Mouse (Mus musculus): ENCODE measurements at regions not wholly inside any gene's neighbourhood (a gene's known extent, or its start where the extent isn't known, plus 50 kb on each side); places are given as distances from the start of the nearest gene placed in this dataset.

GRCm38 (mm10) chr4:56070664-56071334 is 538.5 kb upstream of the Klf4 start:
- peak; percentile 20 to 32 for DNase-seq (ENCODE audit: low read depth in 2 of 2, low spot score in 2 of 2)

DNA sequence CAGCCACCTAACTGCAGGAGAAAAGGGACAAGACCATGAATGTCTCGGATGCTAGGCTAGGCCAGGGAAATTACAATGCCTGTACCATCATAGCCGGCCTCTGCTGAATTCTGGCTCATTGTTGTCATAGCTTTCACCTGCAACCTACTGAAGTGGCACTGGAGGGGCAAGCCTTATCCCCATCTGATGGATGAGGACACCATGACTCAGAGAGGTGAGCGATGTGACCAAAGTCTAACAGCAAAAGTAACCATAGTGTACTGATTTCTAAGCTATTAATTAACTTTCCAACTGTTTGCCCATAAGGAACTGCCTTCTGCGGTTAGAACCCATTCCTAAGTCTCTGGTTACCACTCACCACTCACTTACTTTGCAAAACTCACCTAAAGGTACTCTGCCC is 536.6 kb upstream of the Klf4 start:
- DNase-seq (ENCODE audit: low read depth in 2 of 2, low spot score in 2 of 2): no peak

DNA sequence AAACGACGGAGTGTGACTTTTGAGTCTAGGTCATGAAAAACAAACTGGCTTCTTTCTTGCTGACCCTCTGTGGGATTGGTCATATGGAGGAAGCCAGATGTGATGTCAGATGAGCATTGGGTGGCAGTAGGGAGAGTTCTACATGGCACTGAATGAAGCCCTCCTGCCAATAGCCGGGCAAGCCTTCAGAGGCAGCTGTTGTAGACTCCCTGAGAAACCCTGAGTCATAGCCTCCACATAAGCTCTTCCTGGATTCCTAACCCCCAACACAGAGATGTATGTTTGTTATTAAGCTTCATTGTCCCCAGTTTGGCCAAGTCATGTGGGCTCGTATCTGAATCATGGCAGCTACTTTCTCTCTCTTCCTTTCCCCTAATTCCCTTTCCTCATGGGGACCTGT is 532.4 kb upstream of the Klf4 start:
- no peak for DNase-seq (ENCODE audit: low read depth in 2 of 2, low spot score in 2 of 2)

GRCm38 (mm10) chr4:56051792-56052380 is 519.6 kb upstream of the Klf4 start:
- no peak for DNase-seq (ENCODE audit: low read depth in 2 of 2, low spot score in 2 of 2)

- DNase-seq (ENCODE audit: low read depth in 2 of 2, low spot score in 2 of 2): no peak
Measured at GRCm38 (mm10) chr4:56039327-56039726, 507.1 kb upstream of the Klf4 start.

GRCm38 (mm10) chr4:56036334-56036733 is 504.1 kb upstream of the Klf4 start:
- no peak for DNase-seq (ENCODE audit: low read depth in 2 of 2, low spot score in 2 of 2)

DNA sequence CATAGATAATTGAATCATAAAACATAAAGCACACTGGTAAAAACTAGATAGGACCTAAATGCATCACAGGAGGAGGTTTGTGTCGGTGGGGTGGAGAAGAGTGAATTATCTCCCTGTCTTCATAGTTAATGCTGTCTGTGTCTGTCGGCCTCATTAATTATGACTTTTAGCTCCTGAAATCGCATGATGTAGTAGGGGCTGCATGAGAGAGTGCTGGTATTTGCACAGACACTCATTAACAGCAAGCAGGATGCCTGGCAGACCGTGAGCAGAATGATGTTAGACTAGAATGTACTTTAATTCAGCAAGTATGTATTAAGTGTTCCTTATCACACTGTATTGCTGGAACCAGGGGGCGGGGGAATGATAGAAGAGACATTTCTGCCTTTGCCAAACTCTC is 503.3 kb upstream of the Klf4 start:
- DNase-seq (ENCODE audit: low read depth in 2 of 2, low spot score in 2 of 2): no peak

GRCm38 (mm10) chr4:56028441-56028840 is 496.2 kb upstream of the Klf4 start:
- no peak for DNase-seq (ENCODE audit: low read depth in 2 of 2, low spot score in 2 of 2)

GRCm38 (mm10) chr4:56027258-56027657 is 495.0 kb upstream of the Klf4 start:
- no peak for DNase-seq (ENCODE audit: low read depth in 2 of 2, low spot score in 2 of 2)

- DNase-seq (ENCODE audit: low read depth in 2 of 2, low spot score in 2 of 2): no peak
Measured at GRCm38 (mm10) chr4:56024478-56024877, 492.2 kb upstream of the Klf4 start.

- DNase-seq (ENCODE audit: low read depth in 2 of 2, low spot score in 2 of 2): no peak
Measured at GRCm38 (mm10) chr4:56018212-56018611, 485.9 kb upstream of the Klf4 start.

DNA sequence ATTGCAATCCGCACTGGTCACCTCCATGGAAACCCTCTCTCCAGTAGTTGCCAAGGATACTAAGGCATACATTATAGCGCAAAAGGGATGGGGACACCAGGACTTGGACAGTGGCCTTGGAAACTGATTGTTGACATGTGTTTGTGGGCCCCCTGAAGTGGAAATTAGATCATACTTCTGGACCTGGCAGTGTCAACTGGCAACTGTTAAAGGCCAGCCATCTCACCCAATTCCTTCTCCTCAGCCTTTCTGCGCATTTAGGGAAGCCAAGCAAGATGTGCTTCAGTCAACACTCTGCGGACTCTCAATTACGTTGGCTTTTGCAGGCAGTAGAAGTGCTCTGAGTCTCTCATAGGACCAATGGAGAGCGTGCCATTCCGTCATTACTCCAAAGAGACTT is 483.2 kb upstream of the Klf4 start:
- DNase-seq (ENCODE audit: low read depth in 2 of 2, low spot score in 2 of 2): no peak

- no peak for DNase-seq (ENCODE audit: low read depth in 2 of 2, low spot score in 2 of 2)
Measured at GRCm38 (mm10) chr4:56008287-56008686, 476.0 kb upstream of the Klf4 start.

DNA sequence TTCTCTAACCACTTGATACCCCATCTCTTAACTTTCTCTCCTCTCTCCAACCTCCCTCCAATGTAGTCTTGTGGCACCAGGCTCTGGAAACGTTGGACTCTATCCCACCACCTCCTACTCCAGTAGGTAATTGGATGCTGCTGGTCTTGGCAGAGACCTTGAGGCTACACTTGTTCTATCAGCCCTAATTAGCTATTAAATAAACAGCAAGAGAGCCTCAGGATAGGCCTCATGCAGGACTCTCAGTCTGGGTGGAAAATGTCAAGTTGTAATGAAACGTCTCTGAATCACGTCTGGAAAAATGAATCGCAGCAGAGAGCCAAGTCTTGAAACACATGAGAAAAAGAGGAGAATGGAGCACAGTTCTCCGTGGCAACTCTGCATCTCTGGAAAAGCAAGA is 472.0 kb upstream of the Klf4 start:
- no peak for DNase-seq (ENCODE audit: low read depth in 2 of 2, low spot score in 2 of 2)

- no peak for DNase-seq (ENCODE audit: low read depth in 2 of 2, low spot score in 2 of 2)
Measured at GRCm38 (mm10) chr4:56001312-56001731, 469.1 kb upstream of the Klf4 start.

DNA sequence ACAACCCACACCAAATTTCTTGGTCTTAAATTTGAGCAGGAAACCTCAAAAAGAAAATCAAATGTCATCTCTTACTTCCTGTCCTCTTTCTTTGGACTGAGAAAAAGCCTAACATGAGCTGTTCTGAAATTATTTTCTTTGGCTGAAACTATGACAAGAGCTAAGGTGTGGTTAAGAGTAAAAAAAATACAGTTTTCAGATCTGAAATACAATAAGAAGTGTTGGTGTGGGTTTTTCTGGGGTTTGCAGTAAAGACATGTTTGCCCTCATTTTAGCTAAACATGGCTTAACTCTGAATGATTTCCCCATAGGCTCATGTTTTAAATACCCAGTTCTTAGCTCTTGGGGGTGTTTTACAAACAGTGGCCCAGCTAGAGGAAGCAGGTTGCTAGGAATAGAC is 451.8 kb upstream of the Klf4 start:
- DNase-seq (ENCODE audit: low read depth in 2 of 2, low spot score in 2 of 2): no peak

- DNase-seq (ENCODE audit: low read depth in 2 of 2, low spot score in 2 of 2): no peak
Measured at GRCm38 (mm10) chr4:55978539-55978938, 446.3 kb upstream of the Klf4 start.

DNA sequence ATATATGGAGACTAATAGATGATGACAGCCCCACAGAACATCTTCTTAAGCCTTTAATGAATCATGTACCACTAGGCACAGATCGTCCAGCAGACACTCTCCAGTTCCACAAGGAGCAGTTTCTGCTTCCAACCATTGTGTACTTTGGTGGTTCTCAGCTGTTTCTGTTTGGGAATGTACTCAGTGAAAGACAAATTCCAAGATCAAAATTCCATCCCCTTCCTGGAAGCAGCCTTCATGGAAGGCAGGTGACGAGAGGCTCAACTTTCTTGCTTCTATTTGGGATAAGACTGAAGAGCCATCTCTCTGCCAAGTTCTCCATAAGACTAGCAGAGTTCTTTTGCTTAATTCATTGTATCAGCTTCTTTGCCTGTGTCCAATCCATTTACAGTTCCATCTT is 444.0 kb upstream of the Klf4 start:
- DNase-seq (ENCODE audit: low read depth in 2 of 2, low spot score in 2 of 2): no peak

GRCm38 (mm10) chr4:55973706-55974105 is 441.4 kb upstream of the Klf4 start:
- no peak for DNase-seq (ENCODE audit: low read depth in 2 of 2, low spot score in 2 of 2)

GRCm38 (mm10) chr4:55972235-55972819 is 440.1 kb upstream of the Klf4 start:
- no peak for DNase-seq (ENCODE audit: low read depth in 2 of 2, low spot score in 2 of 2)

DNA sequence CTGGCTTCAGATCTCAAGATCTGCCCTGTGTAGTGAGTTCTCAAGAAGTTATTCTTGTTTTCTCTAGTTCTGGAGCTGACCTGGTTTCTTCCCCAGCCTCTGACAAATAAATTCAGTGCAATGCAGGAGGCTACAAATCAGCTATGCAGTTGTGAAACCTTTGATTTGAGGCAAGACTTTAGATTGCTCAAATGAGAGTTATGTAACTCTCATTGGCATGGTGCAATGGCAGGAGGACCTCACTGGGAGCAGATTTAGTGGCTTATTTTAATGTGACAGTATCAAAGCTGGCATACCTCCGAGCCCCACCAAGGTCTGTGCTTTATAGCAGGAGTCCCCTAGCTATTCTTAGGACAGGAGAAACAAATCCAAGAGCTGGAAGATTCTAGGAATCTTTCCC is 427.8 kb upstream of the Klf4 start:
- no peak for DNase-seq (ENCODE audit: low read depth in 2 of 2, low spot score in 2 of 2)

DNA sequence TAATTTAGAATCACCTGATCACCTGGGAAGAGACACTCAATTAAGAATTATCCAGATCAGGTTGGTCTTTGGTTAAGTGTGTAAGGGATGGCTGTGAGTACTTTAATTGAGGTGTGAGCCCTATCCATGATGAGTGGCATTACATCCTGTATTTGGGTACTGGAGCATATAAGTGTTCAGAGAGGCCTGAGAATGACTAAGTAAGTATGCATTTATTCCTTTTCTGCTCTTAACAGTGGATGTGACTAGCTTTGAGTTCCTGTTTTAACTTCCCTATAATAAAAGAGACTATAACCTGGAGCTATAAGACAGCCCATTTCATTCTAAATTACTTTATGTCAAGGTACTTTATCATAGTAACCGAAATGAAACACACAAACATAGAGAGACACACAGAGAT is 421.4 kb upstream of the Klf4 start:
- no peak for DNase-seq (ENCODE audit: low read depth in 2 of 2, low spot score in 2 of 2)

GRCm38 (mm10) chr4:55952220-55952619 is 420.0 kb upstream of the Klf4 start:
- DNase-seq (ENCODE audit: low read depth in 2 of 2, low spot score in 2 of 2): no peak

Data from CD8-positive naive resting alpha-beta T cell, adult 2 months (primary cell).